ENCODE assay signal across 8 mouse cellular contexts in genomic region chr8:84794486-84794885, GRCm38 (mm10). TPM values are rescaled to one million over a fixed set of nuclear protein-coding genes. Genes with fewer than 3 reads are reported as not detected.
DNase-seq lines count a peak whose midpoint lies in the region; ATAC-seq and TF ChIP-seq lines count a peak whose summit lies in the region.
"Had no signal": no experiment of that assay in that cellular context is flagged by ENCODE, and none has a peak within 500 bp of the region (broad histone marks: within the 10 kb centered on the region; RNA-seq: fewer than 3 reads in every experiment).

No protein-coding gene starts in this region.

- no peak overlapping the region for H3K4me2 ChIP-seq in liver, postnatal 0 days (ENCODE audit: low read depth, low read length)
- peak overlapping the region; percentile 35; the same call in 1 of the 2 replicates for H3K4me2 ChIP-seq in heart, embryonic 14.5 days (ENCODE audit: low read length)
- H3K4me2 ChIP-seq in neural tube, embryonic 14.5 days (ENCODE audit: low read depth, low read length) = peak overlapping the region; percentile 24; the same call in 1 of the 2 replicates

- peaks cover 2% of the 10 kb centered on the region; the same call in 1 of the 2 replicates for H3K36me3 ChIP-seq in liver, adult 2 months (ENCODE audit: control insufficient read depth, insufficient read depth, low read length)
- no peaks in the 10 kb centered on the region for H3K36me3 ChIP-seq in liver, postnatal 0 days (replicated peaks; ENCODE audit: insufficient read depth, low read length)
- H3K36me3 ChIP-seq in heart, embryonic 14.5 days (ENCODE audit: control insufficient read depth, insufficient read depth, low read length) = peaks cover 12% of the 10 kb centered on the region
- no peaks in the 10 kb centered on the region for H3K36me3 ChIP-seq in neural tube, embryonic 14.5 days (ENCODE audit: control insufficient read depth, insufficient read depth, low read length)

- no peak for TF ChIP-seq EP300 in liver, postnatal 0 days (IDR thresholded peaks at IDR 0.05; ENCODE audit: low read depth)

- H3K79me2 ChIP-seq in liver, adult 2 months (ENCODE audit: control insufficient read depth, insufficient read depth, low read length) = peaks cover 81% of the 10 kb centered on the region

- H3K27me3 ChIP-seq in liver, adult 2 months (ENCODE audit: control insufficient read depth, insufficient read depth, low read length) = no peaks in the 10 kb centered on the region
- H3K27me3 ChIP-seq in liver, postnatal 0 days (ENCODE audit: insufficient read depth, low read length) = peaks cover 15% of the 10 kb centered on the region
- peaks cover 48% of the 10 kb centered on the region for H3K27me3 ChIP-seq in heart, embryonic 14.5 days (ENCODE audit: control insufficient read depth, insufficient read depth, low read length)
- peaks cover 36% of the 10 kb centered on the region for H3K27me3 ChIP-seq in neural tube, embryonic 14.5 days (ENCODE audit: control insufficient read depth, insufficient read depth, low read length)

- no peak for TF ChIP-seq POLR2A in liver, adult 2 months (IDR thresholded peaks at IDR 0.05; ENCODE audit: extremely low read depth, insufficient read depth, low read length)
- TF ChIP-seq POLR2A in cortical plate, adult 2 months (IDR thresholded peaks at IDR 0.05; ENCODE audit: extremely low read depth, insufficient read depth, low read length) = no peak

- peaks cover 71% of the 10 kb centered on the region for H3K4me1 ChIP-seq in liver, adult 2 months (ENCODE audit: control insufficient read depth, insufficient read depth, low read length)
- peaks cover 9% of the 10 kb centered on the region for H3K4me1 ChIP-seq in liver, postnatal 0 days (ENCODE audit: insufficient read depth)
- H3K4me1 ChIP-seq in cortical plate, adult 2 months (ENCODE audit: control insufficient read depth, insufficient read depth, low read length) = peaks cover 19% of the 10 kb centered on the region
- H3K4me1 ChIP-seq in heart, embryonic 14.5 days (ENCODE audit: control insufficient read depth in 2 of 2, insufficient read depth in 2 of 2, low read length in 2 of 2) = peaks cover 27 to 49% of the 10 kb centered on the region in 2 experiments
- H3K4me1 ChIP-seq in neural tube, embryonic 14.5 days (ENCODE audit: control insufficient read depth, insufficient read depth, low read length) = peaks cover 12% of the 10 kb centered on the region; the same call in 1 of the 2 replicates

- H3K9me3 ChIP-seq in liver, postnatal 0 days (ENCODE audit: low read length) = no peaks in the 10 kb centered on the region
- no peaks in the 10 kb centered on the region for H3K9me3 ChIP-seq in heart, embryonic 14.5 days (ENCODE audit: control insufficient read depth, low read length)
- no peaks in the 10 kb centered on the region for H3K9me3 ChIP-seq in neural tube, embryonic 14.5 days (ENCODE audit: control insufficient read depth, low read length)

- peak overlapping the region; percentile 82 for H3K27ac ChIP-seq in liver, adult 2 months (replicated peaks; ENCODE audit: insufficient read depth, low read depth, low read length)
- no peak overlapping the region for H3K27ac ChIP-seq in liver, postnatal 0 days (ENCODE audit: low read depth)
- peak overlapping the region; percentile 95 for H3K27ac ChIP-seq in cortical plate, adult 2 months (ENCODE audit: insufficient read depth, low read length)
- H3K27ac ChIP-seq in heart, embryonic 14.5 days (replicated peaks in 1 of 2; ENCODE audit: control insufficient read depth in 1 of 2, insufficient read depth in 1 of 2, low read depth in 2 of 2, low read length in 2 of 2) = peak overlapping the region; percentile 9 to 62; a peak in 3 of 4 replicates
- H3K27ac ChIP-seq in neural tube, embryonic 14.5 days (ENCODE audit: low read depth, low read length) = peak overlapping the region; percentile 71
- H3K27ac ChIP-seq: macrophage had no signal

- ATAC-seq in liver, postnatal 0 days = no peak
- ATAC-seq in heart, embryonic 14.5 days (ENCODE audit: insufficient number of reproducible peaks, insufficient read depth, low FRiP score, low read depth) = no peak
- peak; percentile 32; the same call in 1 of the 2 replicates for ATAC-seq in neural tube, embryonic 14.5 days (ENCODE audit: low read depth)

- peak overlapping the region; percentile 20; the same call in 1 of the 2 replicates for H3K9ac ChIP-seq in liver, adult 2 months (ENCODE audit: low read depth, low read length)
- H3K9ac ChIP-seq in liver, postnatal 0 days (replicated peaks) = no peak overlapping the region
- H3K9ac ChIP-seq in heart, embryonic 14.5 days (ENCODE audit: low read length) = peak overlapping the region; percentile 57; the same call in 1 of the 2 replicates
- H3K9ac ChIP-seq in neural tube, embryonic 14.5 days (replicated peaks; ENCODE audit: low read depth, low read length) = 0 out of 2 replicates have a peak overlapping the region, but pooled peaks have one; percentile 16

- TF ChIP-seq CTCF in liver, adult 2 months (IDR thresholded peaks at IDR 0.05; ENCODE audit: low read depth, low read length) = no peak
- TF ChIP-seq CTCF in liver, postnatal 0 days (IDR thresholded peaks at IDR 0.05; ENCODE audit: low read depth) = no peak
- TF ChIP-seq CTCF in cortical plate, adult 2 months (IDR thresholded peaks at IDR 0.05; ENCODE audit: extremely low read depth, insufficient read depth, low read length) = no peak

- 19% methylated on average over 7 of the region's 7 CpGs for WGBS in liver, adult 2 months
- 72% methylated on average over 7 of the region's 7 CpGs for WGBS in liver, postnatal 0 days (ENCODE audit: insufficient replicate concordance)
- WGBS in heart, embryonic 14.5 days = 68% methylated on average over 7 of the region's 7 CpGs
- 43% methylated on average over 7 of the region's 7 CpGs for WGBS in neural tube, embryonic 14.5 days

- H3K4me3 ChIP-seq in liver, adult 2 months (ENCODE audit: insufficient read depth, low read depth, low read length) = no peak overlapping the region
- H3K4me3 ChIP-seq in liver, postnatal 0 days (ENCODE audit: low read depth, low read length) = no peak overlapping the region
- H3K4me3 ChIP-seq in cortical plate, adult 2 months (ENCODE audit: insufficient read depth, low read length) = no peak overlapping the region
- H3K4me3 ChIP-seq in heart, embryonic 14.5 days (ENCODE audit: control insufficient read depth in 1 of 2, insufficient read depth in 1 of 2, low read depth in 1 of 2, low read length in 2 of 2) = no peak overlapping the region
- H3K4me3 ChIP-seq in neural tube, embryonic 14.5 days (ENCODE audit: low read depth, low read length) = no peak overlapping the region

- DNase-seq in liver, adult 2 months (ENCODE audit: extremely low read depth, low read depth, low spot score) = peak; percentile 89
- DNase-seq in liver, postnatal 0 days = no peak
- no peak for DNase-seq in adrenal gland, postnatal 4 days (ENCODE audit: low spot score in 2 of 2)
- no peak for DNase-seq in frontal cortex, adult 2 months (ENCODE audit: extremely low spot score in 1 of 2, low spot score in 1 of 2)

RNA-seq across cellular contexts. Expression of gene Nfix, which starts 5.7 kb away (rescaled TPM):
- total RNA-seq in liver, adult 2 months (2014; rRNA removed) = 20.7 and 27.5 TPM in 2 replicates
- 32.9 and 34.4 TPM in 2 replicates for polyA plus RNA-seq in liver, adult 2 months (2012; rRNA removed)
- polyA plus RNA-seq in liver, postnatal 0 days (2015; fragmentation: Nextera tagmentation; extraction: Ambion mirVana) = 4.7 and 5.4 TPM in 2 replicates
- 82.8 and 89.1 TPM in 2 replicates for polyA plus RNA-seq in cortical plate, adult 2 months (2012; rRNA removed)
- polyA plus RNA-seq in heart, embryonic 14.5 days (2014; fragmentation: Nextera tagmentation; extraction: Ambion mirVana) = 16.3 and 16.8 TPM in 2 replicates
- polyA plus RNA-seq in neural tube, embryonic 14.5 days (2014; fragmentation: Nextera tagmentation; extraction: Ambion mirVana) = 68.2 and 91.5 TPM in 2 replicates
- total RNA-seq in adrenal gland, postnatal 4 days (2021) = 100 to 1,000 TPM; 134 to 137 TPM
- polyA plus RNA-seq in frontal cortex, adult 2 months (2012; rRNA removed) = 51.3 and 61.3 TPM in 2 replicates

RNA-seq across cellular contexts. Expression of gene Dand5, which starts 28.1 kb away (rescaled TPM):
- 0.94 and 1.8 TPM in 2 replicates for total RNA-seq in liver, adult 2 months (2014; rRNA removed)
- polyA plus RNA-seq in liver, adult 2 months (2012; rRNA removed) = 2.0 and 2.6 TPM in 2 replicates
- 2.4 and 2.5 TPM in 2 replicates for polyA plus RNA-seq in liver, postnatal 0 days (2015; fragmentation: Nextera tagmentation; extraction: Ambion mirVana)
- 14.9 and 16.0 TPM in 2 replicates for polyA plus RNA-seq in cortical plate, adult 2 months (2012; rRNA removed)
- polyA plus RNA-seq in heart, embryonic 14.5 days (2014; fragmentation: Nextera tagmentation; extraction: Ambion mirVana) = 5.9 and 6.6 TPM in 2 replicates
- 12.3 and 16.9 TPM in 2 replicates for polyA plus RNA-seq in neural tube, embryonic 14.5 days (2014; fragmentation: Nextera tagmentation; extraction: Ambion mirVana)
- 1 to 10 TPM; 5.7 to 6.7 TPM for total RNA-seq in adrenal gland, postnatal 4 days (2021)
- 14.6 and 15.5 TPM in 2 replicates for polyA plus RNA-seq in frontal cortex, adult 2 months (2012; rRNA removed)

RNA-seq across cellular contexts. Expression of gene Gadd45gip1, which starts 36.8 kb away (rescaled TPM):
- 26.7 and 28.1 TPM in 2 replicates for total RNA-seq in liver, adult 2 months (2014; rRNA removed)
- 29.8 and 34.2 TPM in 2 replicates for polyA plus RNA-seq in liver, adult 2 months (2012; rRNA removed)
- polyA plus RNA-seq in liver, postnatal 0 days (2015; fragmentation: Nextera tagmentation; extraction: Ambion mirVana) = 31.9 and 34.9 TPM in 2 replicates
- polyA plus RNA-seq in cortical plate, adult 2 months (2012; rRNA removed) = 26.0 and 31.2 TPM in 2 replicates
- 49.9 and 53.0 TPM in 2 replicates for polyA plus RNA-seq in heart, embryonic 14.5 days (2014; fragmentation: Nextera tagmentation; extraction: Ambion mirVana)
- 33.1 and 39.8 TPM in 2 replicates for polyA plus RNA-seq in neural tube, embryonic 14.5 days (2014; fragmentation: Nextera tagmentation; extraction: Ambion mirVana)
- total RNA-seq in adrenal gland, postnatal 4 days (2021) = 10 to 100 TPM; 46.9 to 48.0 TPM
- polyA plus RNA-seq in frontal cortex, adult 2 months (2012; rRNA removed) = 28.0 and 30.9 TPM in 2 replicates

RNA-seq across cellular contexts. Expression of gene Rad23a, which starts 46.0 kb away (rescaled TPM):
- total RNA-seq in liver, adult 2 months (2014; rRNA removed) = 28.2 and 40.7 TPM in 2 replicates
- 52.0 and 68.4 TPM in 2 replicates for polyA plus RNA-seq in liver, adult 2 months (2012; rRNA removed)
- 154 and 164 TPM in 2 replicates for polyA plus RNA-seq in liver, postnatal 0 days (2015; fragmentation: Nextera tagmentation; extraction: Ambion mirVana)
- polyA plus RNA-seq in cortical plate, adult 2 months (2012; rRNA removed) = 84.7 and 85.9 TPM in 2 replicates
- polyA plus RNA-seq in heart, embryonic 14.5 days (2014; fragmentation: Nextera tagmentation; extraction: Ambion mirVana) = 122 and 125 TPM in 2 replicates
- polyA plus RNA-seq in neural tube, embryonic 14.5 days (2014; fragmentation: Nextera tagmentation; extraction: Ambion mirVana) = 69.4 and 78.1 TPM in 2 replicates
- total RNA-seq in adrenal gland, postnatal 4 days (2021) = 10 to 100 TPM; 86.4 to 93.8 TPM
- polyA plus RNA-seq in frontal cortex, adult 2 months (2012; rRNA removed) = 75.2 and 80.5 TPM in 2 replicates

RNA-seq across cellular contexts. Expression of gene Calr, which starts 52.2 kb away (rescaled TPM):
- total RNA-seq in liver, adult 2 months (2014; rRNA removed) = 411 and 458 TPM in 2 replicates
- 308 and 349 TPM in 2 replicates for polyA plus RNA-seq in liver, adult 2 months (2012; rRNA removed)
- 331 and 375 TPM in 2 replicates for polyA plus RNA-seq in liver, postnatal 0 days (2015; fragmentation: Nextera tagmentation; extraction: Ambion mirVana)
- 437 and 467 TPM in 2 replicates for polyA plus RNA-seq in cortical plate, adult 2 months (2012; rRNA removed)
- 500 and 527 TPM in 2 replicates for polyA plus RNA-seq in heart, embryonic 14.5 days (2014; fragmentation: Nextera tagmentation; extraction: Ambion mirVana)
- polyA plus RNA-seq in neural tube, embryonic 14.5 days (2014; fragmentation: Nextera tagmentation; extraction: Ambion mirVana) = 615 and 623 TPM in 2 replicates
- 100 to 1,000 TPM; 480 to 531 TPM for total RNA-seq in adrenal gland, postnatal 4 days (2021)
- 561 and 590 TPM in 2 replicates for polyA plus RNA-seq in frontal cortex, adult 2 months (2012; rRNA removed)
